Mouse (Mus musculus) bone marrow, adult 2 months (tissue): ENCODE measurements around the gene Parva.

ENCODE experiments used
- CTCF ChIP-seq: fragments of 200-500 bp; IDR thresholded peaks from 2 replicates; pipeline ENCODE4 v1.5.1; 2011; ENCODE audit warnings: low read length, control low read depth; ENCODE audit not compliant: control insufficient read depth, insufficient read depth
- POLR2A ChIP-seq: fragments of 200-500 bp; IDR thresholded peaks from 2 replicates; pipeline ENCODE4 v1.6.1; 2011; ENCODE audit warnings: low read depth, mild to moderate bottlenecking, control low read depth, low read length, borderline replicate concordance; ENCODE audit not compliant: control insufficient read depth

DNA sequence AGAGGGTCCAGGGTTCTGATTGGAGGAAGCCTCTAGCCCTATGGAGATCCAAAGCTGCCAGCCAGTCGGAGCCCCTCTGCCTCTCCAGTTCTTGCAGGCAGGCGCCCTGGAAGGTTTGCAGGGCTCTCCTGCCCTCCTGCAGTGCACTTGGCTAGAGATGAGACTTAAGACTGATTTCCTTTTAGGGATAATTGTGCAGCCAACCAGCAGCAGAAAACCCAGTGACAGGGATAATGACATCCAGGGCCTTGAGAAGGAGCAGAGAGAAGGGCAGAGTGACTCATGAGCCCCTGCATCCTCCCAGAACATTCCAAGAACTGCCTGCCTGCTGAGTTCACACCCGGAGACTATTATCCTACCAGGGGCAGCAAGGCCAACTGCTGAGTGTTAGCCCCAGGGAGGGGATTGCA, 26.5 kb downstream of the Parva start:
- no peak for TF ChIP-seq POLR2A
- TF ChIP-seq CTCF = no peak
